Comparison of ENCODE assay signal across 31 mouse cellular contexts in genomic region chr6:96053476-96053875, GRCm38 (mm10). TPM values are rescaled to one million over a fixed set of nuclear protein-coding genes. Genes with fewer than 3 reads are reported as not detected.
"Had no signal": no experiment of that assay in that cellular context is flagged by ENCODE, and none has a peak within 500 bp of the region (broad histone marks: within the 10 kb centered on the region; RNA-seq: fewer than 3 reads in every experiment).

No protein-coding gene starts in this region.

- H3K36me3 ChIP-seq: heart, embryonic 13.5 days; heart, embryonic 15.5 days; hindbrain, embryonic 13.5 days; hindbrain, embryonic 15.5 days; kidney, embryonic 15.5 days; limb, embryonic 10.5 days; limb, embryonic 12.5 days; liver, embryonic 13.5 days; liver, embryonic 15.5 days had no signal

- H3K4me2 ChIP-seq: heart, embryonic 11.5 days; heart, embryonic 13.5 days; heart, embryonic 15.5 days; hindbrain, embryonic 13.5 days; hindbrain, embryonic 15.5 days; kidney, embryonic 15.5 days; limb, embryonic 12.5 days; liver, embryonic 11.5 days; liver, embryonic 13.5 days; liver, embryonic 15.5 days had no signal

- DNase-seq: gastrocnemius, postnatal 14 days; gastrocnemius, postnatal 36 days; heart, adult 11 months; heart, adult 2 months; heart, postnatal 14 days; heart, postnatal 36 days; kidney, adult 11 months; kidney, adult 2 months; kidney, adult 9 months; kidney, postnatal 25 days; kidney, postnatal 4 days; liver; liver, embryonic 13.5 days; liver, postnatal 0 days had no signal

- H3K4me3 ChIP-seq: heart, adult 2 months; heart, embryonic 13.5 days; heart, embryonic 15.5 days; hindbrain, embryonic 13.5 days; hindbrain, embryonic 15.5 days; kidney, embryonic 15.5 days; layer of hippocampus, adult 2 months; left cerebral cortex, adult 2 months; limb, embryonic 10.5 days; limb, embryonic 12.5 days; liver, embryonic 13.5 days; liver, embryonic 15.5 days had no signal

- H3K27ac ChIP-seq: heart, adult 2 months; heart, embryonic 13.5 days; heart, embryonic 15.5 days; hindbrain, embryonic 13.5 days; hindbrain, embryonic 15.5 days; hindbrain, postnatal 0 days; kidney, embryonic 15.5 days; kidney, postnatal 0 days; layer of hippocampus, adult 2 months; left cerebral cortex, adult 2 months; limb, embryonic 10.5 days; limb, embryonic 12.5 days; liver, embryonic 13.5 days; liver, embryonic 15.5 days had no signal

- H3K4me1 ChIP-seq: heart, embryonic 13.5 days; heart, embryonic 15.5 days; hindbrain, embryonic 13.5 days; hindbrain, embryonic 15.5 days; kidney, embryonic 15.5 days; limb, embryonic 10.5 days; limb, embryonic 12.5 days; liver, embryonic 13.5 days; liver, embryonic 15.5 days had no signal

- H3K27me3 ChIP-seq: heart, embryonic 13.5 days; heart, embryonic 15.5 days; hindbrain, embryonic 13.5 days; hindbrain, embryonic 15.5 days; kidney, embryonic 15.5 days; limb, embryonic 12.5 days; liver, embryonic 13.5 days; liver, embryonic 15.5 days had no signal

- ATAC-seq: hindbrain, postnatal 0 days; intestine, embryonic 16.5 days; liver, postnatal 0 days had no signal

- H3K9me3 ChIP-seq: heart, embryonic 13.5 days; heart, embryonic 15.5 days; hindbrain, embryonic 13.5 days; hindbrain, embryonic 15.5 days; kidney, embryonic 15.5 days; limb, embryonic 10.5 days; limb, embryonic 12.5 days; liver, embryonic 13.5 days; liver, embryonic 15.5 days had no signal

- H3K9ac ChIP-seq: heart, embryonic 13.5 days; heart, embryonic 15.5 days; hindbrain, embryonic 13.5 days; hindbrain, embryonic 15.5 days; kidney, embryonic 15.5 days; limb, embryonic 12.5 days; liver, embryonic 13.5 days; liver, embryonic 15.5 days; liver, postnatal 0 days had no signal

RNA-seq across cellular contexts. Expression of gene Fam19a1, which starts 59.5 kb away (rescaled TPM):
- total RNA-seq: gastrocnemius, adult 8-10 months; gastrocnemius, postnatal 14 days; gastrocnemius, postnatal 36 days; heart, adult 2 months; hematopoietic stem cell, adult 5-6 weeks had no signal
- polyA plus RNA-seq: heart, adult 2 months; liver, embryonic 13.5 days; liver, embryonic 15.5 days; liver, postnatal 0 days had no signal
